Mouse (Mus musculus) neutrophil, adult 5-6 weeks (primary cell): ENCODE data around the gene Hoxa3. TPM values are rescaled to one million over a fixed set of nuclear protein-coding genes. Genes with fewer than 3 reads are reported as not detected.

Experiments
- ATAC-seq: fragments of 151-379, 151-347 bp; 2 replicates; pipeline ENCODE4 v1.8.0; 2017; ENCODE audit warnings: mild to moderate bottlenecking, moderate TSS enrichment; ENCODE audit not compliant: insufficient number of reproducible peaks, poor library complexity, low FRiP score, severe bottlenecking; ENCODE audit errors: extremely low read depth
- total RNA-seq: library from RNA; stranded (forward); fragments of 200-1000 nt; gene quantifications from 2 replicates; pipeline ENCODE4 v1.2.3, GENCODE M21; 2017

The Hoxa3 gene
- total RNA-seq, 1 experiment from 2014 or later: not detected

DNA sequence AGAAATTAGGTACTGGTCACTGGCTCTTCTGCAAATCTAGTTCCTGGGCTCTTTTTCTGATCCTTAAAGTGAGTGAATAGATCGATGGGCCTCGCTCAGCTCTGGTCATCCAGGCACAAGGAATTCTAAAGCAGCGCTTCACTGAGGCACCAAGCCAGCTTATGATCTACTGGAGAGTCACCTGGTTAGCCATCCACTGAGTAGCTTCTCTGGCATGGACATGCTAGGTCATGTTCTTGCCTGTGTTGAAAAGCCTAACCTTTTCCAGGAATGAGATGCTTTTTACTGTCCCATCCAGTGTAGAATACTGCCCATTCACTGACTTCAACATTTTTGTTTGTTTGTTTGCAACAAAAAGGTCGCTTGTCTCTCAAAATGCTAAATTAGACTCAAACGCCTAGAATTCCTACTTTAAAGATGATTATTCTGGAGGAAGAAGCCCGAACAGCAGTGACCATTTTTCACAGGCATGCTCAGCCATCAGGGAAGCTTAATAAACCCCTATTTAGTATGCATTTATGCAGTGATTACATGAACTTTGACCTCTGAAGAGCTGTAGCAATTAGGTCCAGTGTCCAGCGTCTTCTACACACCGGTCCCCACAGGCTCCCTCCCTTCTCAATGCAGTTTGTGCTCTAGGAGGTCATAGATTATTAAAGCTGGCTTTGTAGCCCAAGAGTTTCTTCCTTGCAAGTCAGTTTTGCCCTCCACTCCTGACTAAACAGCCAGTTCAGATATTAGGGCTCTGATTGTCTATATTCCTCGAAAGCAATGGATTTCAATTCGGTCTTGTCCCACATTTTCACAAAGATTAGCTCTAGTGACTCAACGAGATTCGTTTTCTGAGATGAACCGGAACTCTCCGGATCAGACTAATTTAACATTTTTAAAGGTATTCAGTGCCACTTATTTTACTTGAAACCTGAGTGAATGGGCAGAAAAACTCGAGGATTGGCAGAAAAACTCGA is 60.6 kb downstream of the Hoxa3 start:
- ATAC-seq: no peak

DNA sequence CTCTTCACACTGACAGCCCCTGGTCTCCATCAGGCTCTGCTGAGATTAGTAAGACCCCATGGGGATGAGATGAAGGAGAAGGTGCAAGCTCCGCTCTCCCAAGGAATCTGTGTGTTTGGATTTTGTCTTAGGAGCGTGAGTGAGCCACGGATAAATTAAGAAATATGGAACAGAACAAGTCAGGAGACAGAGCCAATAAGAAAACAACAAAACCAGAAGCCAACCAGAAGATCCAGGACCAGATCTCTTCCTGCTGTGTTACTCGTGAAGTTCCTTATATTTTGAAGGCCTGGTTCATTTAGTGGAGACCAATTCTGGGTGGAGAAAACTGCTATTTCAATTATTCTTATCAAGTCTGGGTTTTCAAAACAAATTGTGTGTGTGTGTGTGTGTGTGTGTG is 61.6 kb downstream of the Hoxa3 start:
- ATAC-seq: no peak

GRCm38 (mm10) chr6:52150401-52150966 is 62.7 kb downstream of the Hoxa3 start:
- ATAC-seq: no peak

GRCm38 (mm10) chr6:52139115-52139514 is 74.0 kb downstream of the Hoxa3 start:
- ATAC-seq: no peak

- no peak for ATAC-seq
These were observed 74.6 kb downstream of the Hoxa3 start for GRCm38 (mm10) chr6:52138576-52138975.

- no peak for ATAC-seq
These were observed 75.1 kb downstream of the Hoxa3 start for GRCm38 (mm10) chr6:52137841-52138535.

DNA sequence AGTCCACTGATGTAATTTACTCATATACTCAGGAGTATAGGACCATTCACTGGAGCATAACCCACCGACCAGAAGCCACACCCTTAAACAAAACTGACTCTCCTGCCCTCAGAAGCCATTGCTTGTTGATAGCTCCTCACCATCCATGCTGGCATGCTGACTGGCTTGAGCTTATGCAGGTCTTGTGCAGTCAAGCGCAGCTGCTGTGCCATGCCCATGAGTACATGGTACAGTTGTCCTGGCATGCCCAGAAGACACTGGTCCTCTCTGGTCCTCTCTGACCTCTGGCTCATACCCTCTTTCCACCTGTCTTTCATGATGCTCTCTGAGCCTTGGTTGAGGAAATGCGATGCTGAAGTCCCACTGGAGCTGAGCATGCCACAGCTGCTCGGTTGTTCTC is 89.5 kb downstream of the Hoxa3 start:
- ATAC-seq: no peak

- no peak for ATAC-seq
These were observed 92.0 kb downstream of the Hoxa3 start for GRCm38 (mm10) chr6:52121173-52121572.

Other genes starting within 250 kb of the Hoxa3 start
- 348 and 404 TPM in 2 replicates for gene Skap2, start 200.8 kb downstream of the Hoxa3 start, total RNA-seq
- gene Hoxa1, start 55.0 kb downstream of the Hoxa3 start, total RNA-seq: not detected in 2 replicates
- not detected in 2 replicates for gene Hoxa2, start 48.5 kb downstream of the Hoxa3 start, total RNA-seq
- gene 5730596B20Rik, start 35.8 kb downstream of the Hoxa3 start, total RNA-seq: not detected in 2 replicates
- not detected in 2 replicates for gene Hoxa4, start 21.6 kb downstream of the Hoxa3 start, total RNA-seq
- gene Hoxa5, start 8.7 kb downstream of the Hoxa3 start, total RNA-seq: not detected in 2 replicates
- not detected in 2 replicates for gene Hoxa6, start 4.6 kb downstream of the Hoxa3 start, total RNA-seq
- gene Gm28308, start within 50 bp of the Hoxa3 start, total RNA-seq: not detected in 2 replicates
- gene Hoxa7, start 8.5 kb upstream of the Hoxa3 start, total RNA-seq: 0.61 TPM in 1 of 2 replicates, not detected in the other
- gene Hoxa9, start 17.8 kb upstream of the Hoxa3 start, total RNA-seq: not detected in 2 replicates
- gene Hoxa10, start 27.5 kb upstream of the Hoxa3 start, total RNA-seq: not detected in 2 replicates
- not detected in 2 replicates for gene Hoxa11, start 32.5 kb upstream of the Hoxa3 start, total RNA-seq
- gene Hoxa13, start 47.5 kb upstream of the Hoxa3 start, total RNA-seq: not detected in 2 replicates
- not detected in 2 replicates for gene Evx1, start 100.2 kb upstream of the Hoxa3 start, total RNA-seq